Mouse (Mus musculus): ENCODE measurements around the gene Nek5.
"Not testable (repeated sequence)": the region's sequence is repeated elsewhere in the genome, so short reads cannot be mapped to it uniquely, and the experiment has no call there.

Nek5 gene

GRCm38 (mm10) chr8:22124220-22125152 lies at the start of gene Nek5:
Gene Nek5, minus strand, starts transcription at chr8:22125053.
- DNase-seq (ENCODE audit: low spot score) = peak; percentile 41

GRCm38 (mm10) chr8:22169167-22169566 lies 44.3 kb upstream of the Nek5 start:
- no peak for DNase-seq (ENCODE audit: low spot score)

DNA sequence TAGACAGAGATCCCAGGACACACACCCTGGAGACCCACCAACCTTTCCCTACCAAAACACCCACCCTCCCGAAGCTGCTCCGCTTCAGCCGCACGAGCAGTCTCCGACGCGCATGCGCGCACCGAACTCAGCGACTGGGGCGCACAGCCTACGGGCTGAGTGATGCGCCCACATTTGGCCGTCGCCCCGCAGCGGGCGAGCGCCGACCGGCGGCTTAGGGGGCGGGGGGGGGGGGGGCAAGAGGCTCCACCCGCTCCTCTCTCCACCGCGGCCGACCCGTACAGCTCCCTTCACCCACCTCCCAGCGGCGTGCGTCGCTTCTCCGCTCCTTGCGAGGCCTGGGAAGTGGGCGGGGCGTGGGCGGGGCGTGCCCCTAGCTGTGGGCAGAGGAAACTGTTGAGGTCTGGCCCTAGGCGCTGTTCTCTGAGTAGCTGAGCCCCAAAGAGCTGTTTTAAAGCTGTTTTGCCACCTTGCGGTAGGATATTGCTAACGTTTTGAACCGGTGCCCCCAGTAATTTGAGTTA lies 41.3 kb upstream of the Nek5 start, which contains the start of gene Nek3:
Gene Nek3 (minus strand): TSS at position 356 of the 524 bp plus-strand sequence.
- DNase-seq (ENCODE audit: low spot score) = peak; percentile 83

- no peak for DNase-seq (ENCODE audit: low spot score)
Observed at GRCm38 (mm10) chr8:22165251-22166079, 40.6 kb upstream of the Nek5 start.

DNA sequence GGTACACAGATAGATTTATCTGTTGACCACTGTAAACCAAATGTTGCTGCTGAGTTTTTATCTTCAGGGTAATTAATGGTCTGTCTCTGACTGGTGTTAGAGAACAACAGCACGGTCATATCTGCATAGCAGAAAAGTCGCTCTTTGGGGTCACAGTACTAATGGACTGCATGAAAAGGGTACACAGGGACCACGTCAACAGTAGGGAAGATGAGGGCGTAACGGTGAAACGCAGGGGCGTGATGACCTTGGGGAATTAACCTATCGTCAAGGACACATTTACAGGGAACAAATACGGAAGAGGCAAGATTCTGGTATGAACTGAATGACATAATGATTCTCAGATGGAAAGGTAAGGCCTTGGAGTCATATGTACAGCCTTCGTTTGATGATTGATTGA lies 39.6 kb upstream of the Nek5 start:
- no peak for DNase-seq (ENCODE audit: low spot score)

DNA sequence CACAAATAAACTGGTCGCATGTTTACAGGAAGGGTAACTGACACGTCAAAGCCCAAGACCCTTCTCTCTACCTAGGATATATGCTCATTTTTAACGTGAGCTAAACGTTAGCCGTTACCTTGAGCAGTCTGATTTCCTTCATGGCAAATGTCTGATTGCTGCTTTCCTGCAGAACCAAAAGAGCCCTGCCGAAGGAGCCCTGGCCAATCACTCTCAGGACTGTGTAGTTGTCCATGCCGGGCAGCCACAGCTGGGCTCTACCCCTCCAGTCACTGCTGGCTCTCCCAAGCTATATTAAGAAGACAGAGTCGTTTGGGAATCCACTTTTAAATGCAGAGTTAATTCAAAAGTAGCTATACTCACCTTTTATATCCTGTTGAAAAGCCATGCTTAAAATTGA lies 37.4 kb upstream of the Nek5 start:
- DNase-seq (ENCODE audit: low spot score) = no peak

- DNase-seq (ENCODE audit: low spot score) = no peak
Observed at GRCm38 (mm10) chr8:22150345-22150663, 25.5 kb upstream of the Nek5 start.

DNA sequence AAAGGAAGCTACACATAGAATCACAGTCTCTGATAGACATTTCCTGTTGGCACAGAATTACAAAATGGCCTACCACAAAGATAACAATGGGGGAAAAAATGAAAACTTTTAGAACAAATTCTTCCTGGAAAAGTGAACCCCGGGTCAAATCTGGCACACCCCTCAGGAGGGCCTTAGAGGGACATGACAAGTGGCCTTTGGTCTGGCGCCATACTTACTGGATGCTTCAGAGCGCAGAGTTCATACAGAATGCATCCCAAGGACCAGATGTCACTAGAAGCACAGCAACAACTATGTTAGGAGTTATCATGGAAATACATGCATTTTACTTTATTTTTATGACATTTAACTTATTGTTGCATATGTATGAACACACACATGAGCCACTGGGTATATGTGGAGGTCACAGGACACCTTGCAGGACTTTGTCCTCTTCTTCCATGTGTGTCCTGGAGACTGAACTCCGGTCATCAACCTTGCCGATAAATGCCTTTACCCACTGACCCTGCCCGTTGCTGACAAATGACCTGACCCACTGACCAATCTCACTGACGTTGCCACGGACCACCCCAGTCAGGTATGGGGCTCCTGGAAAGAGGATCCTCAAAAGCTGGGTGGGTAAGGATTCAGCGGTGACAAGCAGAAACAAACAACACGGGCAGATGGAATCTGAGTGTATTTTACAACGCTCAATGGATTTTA lies 24.9 kb upstream of the Nek5 start:
- no peak for DNase-seq (ENCODE audit: low spot score)

DNA sequence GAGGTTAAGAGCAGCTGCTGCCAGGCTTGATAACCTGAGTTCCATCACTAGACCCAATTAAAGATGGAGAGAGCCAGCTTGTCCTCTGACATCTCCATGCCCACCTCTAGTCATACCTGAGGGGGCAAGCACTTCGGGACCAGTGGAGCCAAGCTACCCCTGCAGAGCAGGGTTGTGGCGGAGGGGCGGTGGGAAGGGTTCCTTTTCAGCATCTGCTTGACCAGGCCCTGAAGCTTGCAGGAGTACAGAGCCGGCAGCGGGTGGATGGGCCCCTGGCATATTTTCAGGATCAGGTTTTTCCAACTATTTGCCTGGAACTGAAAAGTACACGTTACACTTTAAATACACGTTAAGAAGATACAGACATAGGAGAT lies 23.5 kb upstream of the Nek5 start:
- DNase-seq (ENCODE audit: low spot score) = no peak

GRCm38 (mm10) chr8:22147706-22148366 lies 23.0 kb upstream of the Nek5 start:
- no peak for DNase-seq (ENCODE audit: low spot score)

DNA sequence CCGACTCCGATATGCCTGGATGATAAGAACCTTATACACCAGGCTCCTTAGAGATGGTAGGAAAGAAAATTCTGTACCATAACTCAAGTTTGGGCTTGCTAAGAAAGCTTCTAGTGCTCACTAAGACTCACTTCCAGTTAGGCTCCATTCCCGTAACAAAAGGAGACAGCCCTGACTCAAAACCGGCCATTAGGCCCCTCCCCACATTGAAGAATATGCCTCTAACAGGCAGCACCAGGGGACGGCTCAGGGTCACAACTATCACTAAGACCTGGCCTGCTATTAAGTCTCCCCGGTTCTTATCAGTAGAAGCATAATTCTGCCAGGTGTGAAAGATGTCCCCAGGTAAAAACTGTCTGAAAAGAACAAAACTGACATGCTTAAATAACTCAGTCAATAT lies 21.0 kb upstream of the Nek5 start:
- no peak for DNase-seq (ENCODE audit: low spot score)

GRCm38 (mm10) chr8:22143764-22144491 lies 19.1 kb upstream of the Nek5 start:
- DNase-seq (ENCODE audit: low spot score) = no peak

DNA sequence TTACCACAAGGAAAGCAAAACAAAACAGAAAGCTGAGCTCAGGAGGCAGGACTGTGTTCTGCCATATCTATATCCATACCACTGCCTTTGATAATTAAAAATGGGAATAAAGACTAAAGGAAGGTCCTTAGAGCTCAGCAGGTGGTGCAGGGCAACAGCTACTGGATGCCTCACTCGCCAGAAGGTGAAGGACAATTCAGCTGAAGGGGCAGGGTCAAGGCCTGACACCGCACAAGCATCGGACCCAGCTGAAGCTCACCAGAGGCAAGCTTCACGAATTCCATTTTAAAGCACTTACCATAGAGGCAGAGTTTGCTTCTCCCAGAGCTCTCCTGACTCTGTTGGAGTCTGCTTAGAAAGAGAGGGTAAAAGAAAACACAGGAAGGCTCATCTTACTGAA lies 17.7 kb upstream of the Nek5 start:
- no peak for DNase-seq (ENCODE audit: low spot score)

- DNase-seq (ENCODE audit: low spot score) = no peak
Observed at GRCm38 (mm10) chr8:22141836-22142385, 17.1 kb upstream of the Nek5 start.

GRCm38 (mm10) chr8:22136462-22136861 lies 11.6 kb upstream of the Nek5 start:
- not testable (repeated sequence) for DNase-seq (ENCODE audit: low spot score)

DNA sequence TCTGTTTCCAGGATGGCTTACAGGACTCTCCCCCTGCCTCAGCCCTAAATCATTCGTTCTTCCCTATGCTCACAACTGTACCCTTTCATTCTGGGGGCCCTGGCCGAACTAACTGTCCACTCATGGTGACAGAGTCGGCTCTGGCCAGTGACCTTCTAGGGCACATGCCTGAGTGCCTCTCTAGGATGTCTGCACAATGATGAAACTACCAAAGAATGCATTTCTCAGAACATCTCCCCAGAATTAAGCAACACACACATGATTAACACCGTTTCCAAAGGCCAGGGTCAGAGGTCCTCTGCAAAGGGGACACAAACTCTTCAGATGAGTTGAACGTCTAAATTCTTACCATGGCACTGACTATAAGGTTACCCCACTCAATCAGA lies 9.9 kb upstream of the Nek5 start:
- DNase-seq (ENCODE audit: low spot score) = no peak

DNA sequence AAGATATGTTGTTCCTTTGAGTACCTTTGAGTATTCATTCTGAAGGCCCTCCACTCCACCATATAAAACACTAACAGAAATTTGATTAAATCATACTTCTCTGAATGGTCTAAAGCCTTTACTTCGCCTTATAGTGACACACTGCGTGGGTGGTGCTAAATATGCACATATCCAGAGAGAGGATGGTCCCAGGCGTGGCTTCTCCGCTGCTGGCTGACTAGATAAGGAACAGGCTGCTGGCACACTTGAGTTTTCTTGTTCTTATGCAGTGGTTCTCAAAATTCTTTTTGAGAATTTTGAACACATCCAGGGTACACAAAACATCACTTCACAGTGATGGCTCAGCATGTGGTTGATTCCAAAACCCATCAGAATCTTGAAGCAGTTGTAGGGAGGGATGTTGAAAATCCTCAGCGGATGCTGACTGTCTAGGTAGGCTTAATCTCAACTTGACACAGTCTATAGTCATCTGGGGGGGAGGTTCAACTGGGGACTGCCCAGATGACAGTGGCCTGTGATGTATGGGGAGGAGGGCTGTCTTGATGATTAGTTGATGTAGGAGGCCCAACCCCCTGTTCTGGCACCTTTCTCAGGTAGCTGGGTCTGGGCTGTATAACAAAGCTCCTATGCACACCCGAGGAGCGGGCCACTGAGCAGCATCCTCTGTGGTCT lies 9.4 kb upstream of the Nek5 start:
- no peak for DNase-seq (ENCODE audit: low spot score)

DNA sequence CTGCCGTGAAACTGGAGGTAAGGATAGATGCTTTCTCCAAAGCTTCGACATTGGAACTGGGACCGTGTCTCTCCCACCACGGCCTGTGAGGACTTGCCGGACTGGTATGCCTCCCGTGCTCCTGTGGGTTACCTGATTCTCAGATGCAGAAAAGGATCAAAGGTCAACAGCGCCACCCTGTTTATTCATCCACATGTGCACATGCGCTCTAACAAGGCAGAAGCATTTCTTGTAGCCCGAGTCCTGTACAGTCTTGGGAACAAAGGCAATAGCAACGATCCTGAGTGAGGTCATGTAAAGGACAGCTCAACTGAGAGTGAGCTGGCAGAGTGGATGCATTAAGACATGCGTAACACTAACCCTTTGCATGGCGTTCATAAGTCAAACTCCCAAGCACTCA lies 7.2 kb upstream of the Nek5 start:
- no peak for DNase-seq (ENCODE audit: low spot score)

DNA sequence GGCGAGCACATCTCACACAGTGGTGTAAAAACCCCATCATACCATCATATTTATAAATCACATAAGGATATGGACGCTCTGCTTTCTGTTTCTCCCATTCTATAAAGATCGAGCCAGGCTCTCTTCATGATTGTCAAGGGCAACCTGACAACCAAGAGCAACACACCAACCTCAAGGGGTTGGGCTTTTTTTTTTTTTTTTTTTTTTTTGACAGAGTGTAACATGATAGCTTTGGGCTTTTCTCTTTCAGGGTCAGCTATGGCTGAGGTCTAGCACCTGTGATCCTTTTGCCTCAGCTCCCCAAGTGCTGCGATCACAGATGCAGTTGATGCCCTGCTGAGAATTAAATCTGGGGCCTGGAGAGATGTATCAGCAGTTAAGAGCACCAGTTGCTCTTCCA lies 17.8 kb downstream of the Nek5 start:
- DNase-seq (ENCODE audit: low spot score) = no peak

DNA sequence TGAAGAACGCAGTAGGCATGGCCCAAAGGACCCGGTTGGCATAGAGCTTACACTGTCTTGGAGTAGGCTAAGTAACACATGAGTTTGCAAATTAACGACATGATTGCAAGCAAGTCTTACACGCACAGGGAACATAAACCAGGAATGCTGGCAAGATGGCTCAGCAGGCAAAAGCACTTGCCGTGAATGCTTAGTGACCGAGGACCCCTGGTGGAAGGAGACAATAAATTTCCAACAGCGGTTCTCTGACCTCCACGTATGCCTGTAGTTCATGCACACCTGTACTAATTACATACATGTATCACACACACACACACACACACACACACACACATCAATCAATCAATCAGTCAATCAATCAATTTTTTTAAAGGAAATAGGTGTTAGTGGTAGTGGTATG lies 33.3 kb downstream of the Nek5 start:
- DNase-seq (ENCODE audit: low spot score) = no peak

All from ovary, postnatal 36 days (tissue).